Mouse (Mus musculus) liver, adult 2 months (tissue): Measurements from ENCODE around the gene Trio. TPM values are rescaled to one million over a fixed set of nuclear protein-coding genes. Genes with fewer than 3 reads are reported as not detected.

Experiments used
- DNase-seq: peaks from one replicate; pipeline ENCODE4 v3.0.0-alpha.2; 2011; ENCODE audit warnings: low read depth, low spot score; ENCODE audit errors: extremely low read depth
- H3K27ac ChIP-seq: fragments of 200-500 bp; replicated peaks from 2 replicates; pipeline ENCODE4 v1.5.1; 2012; ENCODE audit warnings: low read depth, mild to moderate bottlenecking, control low read depth, inconsistent platforms, low read length; ENCODE audit not compliant: insufficient read depth
- H3K27me3 ChIP-seq: fragments of 200-500 bp; 2 replicates; pipeline ENCODE4 v1.6.1; 2012; ENCODE audit warnings: mild to moderate bottlenecking, moderate library complexity, low read length, inconsistent platforms; ENCODE audit not compliant: control insufficient read depth, insufficient read depth
- H3K36me3 ChIP-seq: fragments of 200-500 bp; 2 replicates; pipeline ENCODE4 v1.6.1; 2012; ENCODE audit warnings: low read length, inconsistent platforms; ENCODE audit not compliant: control insufficient read depth, insufficient read depth
- H3K4me1 ChIP-seq: fragments of 200-500 bp; 2 replicates; pipeline ENCODE4 v1.6.1; 2011; ENCODE audit warnings: low read length; ENCODE audit not compliant: control insufficient read depth, insufficient read depth
- H3K4me3 ChIP-seq: fragments of 200-500 bp; 2 replicates; pipeline ENCODE4 v1.5.1; 2011; ENCODE audit warnings: low read depth, mild to moderate bottlenecking, control low read depth, low read length, moderate library complexity; ENCODE audit not compliant: insufficient read depth
- H3K79me2 ChIP-seq: fragments of 200-500 bp; 2 replicates; pipeline ENCODE4 v1.6.1; 2012; ENCODE audit warnings: inconsistent platforms, mild to moderate bottlenecking, low read length, moderate library complexity; ENCODE audit not compliant: control insufficient read depth, insufficient read depth
- H3K9ac ChIP-seq: fragments of 200-500 bp; 2 replicates; pipeline ENCODE4 v1.6.1; 2012; ENCODE audit warnings: low read depth, mild to moderate bottlenecking, control low read depth, inconsistent platforms, low read length
- CTCF ChIP-seq: fragments of 200-500 bp; IDR thresholded peaks from 2 replicates; pipeline ENCODE4 v1.5.1; 2011; ENCODE audit warnings: low read depth, low read length, control low read depth
- POLR2A ChIP-seq: fragments of 200-500 bp; IDR thresholded peaks from 2 replicates; pipeline ENCODE4 v1.6.1; 2011; ENCODE audit warnings: low read length, control low read depth; ENCODE audit not compliant: insufficient read depth; ENCODE audit errors: extremely low read depth
- WGBS: fragments of 180-500 bp; shearing (Covaris S2); methylation state at CpG from one replicate; pipeline ENCODE4 v1.1.7; 2018; 5-methylcytosine and 5-hydroxymethylcytosine counted together
- polyA plus RNA-seq: library from polyadenylated mRNA; depleted of rRNA; stranded (reverse); fragments of >200 nt; gene quantifications from 2 replicates; pipeline ENCODE4 v1.2.3, GENCODE M21; 2012
- total RNA-seq: library from RNA; depleted of rRNA; stranded (reverse); fragments of >200 nt; gene quantifications from 2 replicates; pipeline ENCODE4 v1.2.3, GENCODE M21; 2014

The Trio gene
- total and polyA plus RNA-seq, 2 experiments: 10.6 to 17.9 TPM

- H3K79me2 ChIP-seq: no peaks in the 10 kb centered on the region
- no peak overlapping the region for H3K27ac ChIP-seq
- H3K4me3 ChIP-seq: no peak overlapping the region
- DNase-seq: no peak
- H3K4me1 ChIP-seq: no peaks in the 10 kb centered on the region; the same call in 1 of the 2 replicates
- 96% methylated on average over 20 of the region's 20 CpGs for WGBS
- H3K36me3 ChIP-seq: no peaks in the 10 kb centered on the region
- no peak for TF ChIP-seq CTCF
- no peak for TF ChIP-seq POLR2A
- no peaks in the 10 kb centered on the region for H3K27me3 ChIP-seq
- H3K9ac ChIP-seq: no peak overlapping the region
Observed at GRCm38 (mm10) chr15:27797480-27798155, 228.0 kb downstream of the Trio start.

- H3K27me3 ChIP-seq: no peaks in the 10 kb centered on the region
- TF ChIP-seq CTCF (no peak), POLR2A (no peak)
- no peak for DNase-seq
- no peak overlapping the region for H3K27ac ChIP-seq
- 54% methylated on average over 7 of the region's 7 CpGs for WGBS
- no peak overlapping the region for H3K9ac ChIP-seq
- H3K79me2 ChIP-seq: no peaks in the 10 kb centered on the region
- no peak overlapping the region for H3K4me3 ChIP-seq
- H3K36me3 ChIP-seq: no peaks in the 10 kb centered on the region
- no peaks in the 10 kb centered on the region; the same call in 1 of the 2 replicates for H3K4me1 ChIP-seq
Observed at GRCm38 (mm10) chr15:27796868-27797222, 228.8 kb downstream of the Trio start.

- Histone ChIP-seq H3K36me3 (no peaks in the 10 kb centered on the region), H3K27me3 (no peaks in the 10 kb centered on the region), H3K79me2 (no peaks in the 10 kb centered on the region), H3K4me1 (no peaks in the 10 kb centered on the region; the same call in 1 of the 2 replicates), H3K4me3 (no peak overlapping the region), H3K27ac (peak overlapping the region; percentile 54), H3K9ac (no peak overlapping the region)
- WGBS: 54% methylated on average over 22 of the region's 22 CpGs
- TF ChIP-seq CTCF (no peak), POLR2A (no peak)
- DNase-seq: peak; percentile 8
Observed at GRCm38 (mm10) chr15:27795942-27796867, 229.4 kb downstream of the Trio start.

- H3K36me3 ChIP-seq: no peaks in the 10 kb centered on the region
- no peak overlapping the region for H3K9ac ChIP-seq
- 93% methylated on average over 6 of the region's 6 CpGs for WGBS
- TF ChIP-seq CTCF (no peak), POLR2A (no peak)
- no peaks in the 10 kb centered on the region for H3K27me3 ChIP-seq
- no peak overlapping the region for H3K4me3 ChIP-seq
- no peaks in the 10 kb centered on the region for H3K4me1 ChIP-seq
- DNase-seq: no peak
- H3K79me2 ChIP-seq: no peaks in the 10 kb centered on the region
- no peak overlapping the region for H3K27ac ChIP-seq
Observed at GRCm38 (mm10) chr15:27793284-27793683, 232.4 kb downstream of the Trio start.

GRCm38 (mm10) chr15:27792473-27792872 lies 233.2 kb downstream of the Trio start:
- TF ChIP-seq CTCF (no peak), POLR2A (no peak)
- no peak overlapping the region for H3K4me3 ChIP-seq
- H3K4me1 ChIP-seq: no peaks in the 10 kb centered on the region
- no peaks in the 10 kb centered on the region for H3K36me3 ChIP-seq
- H3K27me3 ChIP-seq: no peaks in the 10 kb centered on the region
- WGBS: 87% methylated on average over 11 of the region's 11 CpGs
- no peak overlapping the region for H3K27ac ChIP-seq
- DNase-seq: no peak
- H3K79me2 ChIP-seq: no peaks in the 10 kb centered on the region
- H3K9ac ChIP-seq: no peak overlapping the region
